Mouse (Mus musculus) olfactory bulb, adult 2 months (tissue): ENCODE results near the gene H1foo.

ENCODE experiments used
- CTCF ChIP-seq: fragments of 200-500 bp; IDR thresholded peaks from 2 replicates; pipeline ENCODE4 v1.5.1; 2012; ENCODE audit warnings: low read depth, mild to moderate bottlenecking, low read length, moderate library complexity; ENCODE audit not compliant: insufficient read depth
- POLR2A ChIP-seq: fragments of 200-500 bp; IDR thresholded peaks from 2 replicates; pipeline ENCODE4 v1.6.1; 2012; ENCODE audit warnings: mild to moderate bottlenecking, low read depth, low read length, moderate library complexity; ENCODE audit not compliant: insufficient read depth

DNA sequence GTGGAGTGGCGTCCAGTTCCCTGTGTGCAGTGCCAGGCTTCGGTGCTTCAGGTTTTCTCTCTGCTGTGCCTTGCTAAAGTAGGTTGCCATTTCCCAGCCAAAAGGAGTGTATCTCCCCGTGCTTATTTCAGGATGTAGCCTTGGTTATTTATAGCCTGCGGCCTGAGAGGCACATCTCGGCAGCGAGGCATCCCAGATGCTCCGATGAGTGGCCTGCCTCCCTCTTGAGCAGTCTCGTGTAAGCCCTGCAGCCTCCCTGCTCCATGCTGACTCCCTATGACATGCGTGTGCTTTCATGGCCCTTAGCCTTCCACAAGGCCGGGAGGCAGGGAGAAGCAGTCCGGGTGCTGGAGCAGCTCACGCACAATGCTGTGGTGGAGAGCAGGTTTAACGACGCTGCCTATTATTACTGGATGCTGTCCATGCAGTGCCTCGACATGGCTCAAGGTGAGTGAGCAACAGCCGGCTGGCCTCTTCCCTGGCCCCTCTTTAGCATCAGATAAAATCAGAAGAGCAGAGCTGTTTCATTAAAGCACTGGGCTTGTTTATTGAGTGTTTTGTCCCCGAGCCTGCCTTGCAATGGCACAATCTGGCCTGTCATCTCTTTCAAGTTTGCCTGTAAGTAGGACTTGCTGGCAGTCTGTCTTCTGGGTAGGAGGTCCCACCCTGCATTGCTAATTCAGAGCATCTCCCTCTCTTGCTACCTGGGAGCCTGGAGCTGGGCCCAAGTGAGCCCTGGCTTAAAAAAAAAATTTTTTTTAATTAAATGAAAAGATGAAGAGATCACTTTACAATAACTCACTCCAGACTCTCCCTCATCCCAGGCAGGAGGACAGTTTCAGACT lies 28.9 kb upstream of the H1foo start:
- TF ChIP-seq CTCF, result no peak
- TF ChIP-seq POLR2A, result no peak
